Mouse (Mus musculus) adrenal gland, adult (tissue): ENCODE results near the gene Mettl7a1.
"Not testable (repeated sequence)": the region's sequence is repeated elsewhere in the genome, so short reads cannot be mapped to it uniquely, and the experiment has no call there.

Experiments
- DNase-seq, 2 experiments: peaks; one replicate each; pipeline ENCODE4 v3.0.0; 2022 to 2023; ENCODE audit warnings: low spot score in 1 of 2; ENCODE audit not compliant: inconsistent age in 2 of 2

The Mettl7a1 gene

DNA sequence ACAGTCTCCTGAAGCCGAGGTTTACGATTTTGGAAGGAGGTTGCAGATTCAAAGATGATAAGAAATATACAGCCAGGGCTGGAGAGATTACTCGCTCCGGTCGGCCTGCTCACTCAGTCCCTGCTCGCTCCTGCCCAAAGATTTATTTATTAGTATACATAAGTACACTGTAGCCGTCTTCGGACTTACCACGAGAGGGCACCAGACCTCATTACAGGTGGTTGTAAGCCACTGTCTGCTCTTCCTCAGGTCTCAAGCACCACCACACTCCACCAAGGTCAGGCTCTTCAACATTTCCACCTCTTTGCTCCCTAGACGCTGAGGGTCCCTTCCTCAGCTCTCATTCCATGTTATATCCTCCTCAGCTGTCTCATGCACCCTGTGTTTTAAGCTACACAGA lies 33.9 kb downstream of the Mettl7a1 start:
- DNase-seq = peak; percentile 55 to 78

DNA sequence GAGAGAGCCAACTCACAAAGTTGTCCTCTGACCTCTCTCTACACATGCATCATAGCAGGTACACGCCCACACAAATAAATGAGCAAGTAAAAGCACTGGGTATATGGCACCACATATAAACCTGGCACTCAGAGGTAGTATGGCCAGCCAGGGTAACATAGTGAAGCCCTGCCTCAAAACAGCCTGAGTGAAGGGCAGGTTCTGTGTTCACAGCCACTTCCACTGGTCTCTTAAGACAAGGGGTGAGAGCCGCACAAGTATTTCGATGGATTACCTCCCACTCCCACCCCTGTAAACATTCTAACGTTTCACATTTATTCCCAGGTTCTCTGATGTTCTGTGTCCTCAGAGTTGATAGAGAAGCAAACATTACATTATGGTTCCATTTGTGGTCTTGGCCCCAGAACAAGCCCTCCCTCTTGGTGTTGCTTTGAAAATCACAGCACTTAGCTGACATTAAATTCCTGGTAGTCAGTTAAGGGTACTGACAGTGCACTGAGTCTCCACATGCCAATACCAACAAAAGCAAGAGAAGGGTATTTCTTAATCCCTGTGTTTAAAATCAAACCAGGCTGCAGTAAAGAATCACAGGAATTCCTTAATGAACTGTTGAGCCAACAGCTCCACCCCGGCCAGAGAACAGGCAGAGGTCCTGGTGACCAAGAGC lies 37.5 kb downstream of the Mettl7a1 start:
- DNase-seq = not testable (repeated sequence)

- peak in 1 of 2 experiments; percentile 58 for DNase-seq
These were observed 41.5 kb downstream of the Mettl7a1 start for GRCm38 (mm10) chr15:100345484-100345883.

GRCm38 (mm10) chr15:100346761-100347160 lies 42.8 kb downstream of the Mettl7a1 start:
- DNase-seq = no peak

DNA sequence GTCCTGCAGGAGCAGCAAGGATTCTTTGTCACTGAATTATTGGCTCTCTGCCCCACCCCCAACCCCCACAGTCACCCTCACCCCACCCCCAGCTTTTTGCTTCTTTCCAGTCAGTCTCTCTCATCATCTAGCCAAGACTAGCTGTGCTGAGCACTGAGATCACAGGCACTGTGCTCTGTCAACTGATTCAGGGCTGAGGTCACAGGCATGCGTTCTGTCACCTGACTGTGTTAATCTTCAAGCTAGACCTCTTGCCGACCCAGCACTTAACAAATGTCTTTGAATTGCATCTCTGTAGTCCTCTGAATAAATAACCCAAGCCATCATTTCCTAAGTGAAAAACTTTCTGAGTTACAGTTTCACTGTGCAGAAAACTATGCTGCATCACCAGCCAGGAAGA lies 45.6 kb downstream of the Mettl7a1 start:
- DNase-seq = no peak

GRCm38 (mm10) chr15:100351501-100352060 lies 47.6 kb downstream of the Mettl7a1 start:
- no peak for DNase-seq

DNA sequence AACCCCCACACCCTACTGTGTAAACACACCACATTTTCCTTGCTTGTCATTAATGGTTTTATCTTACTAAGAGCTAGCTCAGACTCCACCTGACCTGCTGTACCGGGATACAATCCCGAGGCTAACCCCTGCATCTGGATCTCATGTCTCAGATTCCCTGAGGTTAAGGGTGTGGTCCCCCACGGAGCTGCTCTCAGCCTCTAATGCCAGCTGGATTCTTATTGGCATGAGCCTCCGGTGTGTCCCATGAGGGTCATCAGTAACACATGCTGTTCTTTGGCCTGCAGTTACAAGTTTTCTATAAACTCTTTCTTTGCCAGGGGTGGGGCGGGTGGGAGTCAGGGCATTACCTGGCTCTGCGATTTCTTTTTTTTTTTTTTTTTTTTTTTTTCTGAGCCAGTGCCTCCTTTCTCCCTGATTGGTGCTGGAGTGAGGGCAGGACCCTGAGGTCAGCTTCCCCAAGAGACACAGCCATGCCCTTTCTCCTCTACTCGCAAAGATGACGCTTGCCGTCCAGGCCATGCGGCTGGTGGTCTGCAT lies 48.8 kb downstream of the Mettl7a1 start, which contains the start of the genes Methig1 and Mettl7a2:
Gene Methig1, plus strand, starts transcription at position 439 of the 540 bp plus-strand sequence.
Gene Mettl7a2, plus strand, starts transcription at position 490 of the 540 bp plus-strand sequence.
- no peak for DNase-seq

DNA sequence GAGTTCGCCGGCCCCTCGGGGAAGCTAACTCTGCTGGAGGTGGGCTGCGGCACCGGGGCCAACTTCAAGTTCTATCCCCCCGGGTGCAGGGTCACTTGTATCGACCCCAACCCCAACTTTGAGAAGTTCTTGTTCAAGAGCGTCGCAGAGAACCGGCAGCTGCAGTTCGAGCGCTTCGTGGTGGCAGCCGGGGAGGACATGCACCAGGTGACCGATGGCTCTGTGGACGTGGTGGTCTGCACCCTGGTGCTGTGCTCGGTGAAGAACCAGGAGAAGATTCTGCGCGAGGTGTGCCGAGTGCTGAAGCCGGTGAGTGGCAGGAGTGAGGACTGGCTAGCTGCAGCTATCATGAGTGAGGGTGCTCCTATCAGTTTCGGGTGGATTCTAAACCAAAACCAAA lies 49.5 kb downstream of the Mettl7a1 start:
- not testable (repeated sequence) for DNase-seq

DNA sequence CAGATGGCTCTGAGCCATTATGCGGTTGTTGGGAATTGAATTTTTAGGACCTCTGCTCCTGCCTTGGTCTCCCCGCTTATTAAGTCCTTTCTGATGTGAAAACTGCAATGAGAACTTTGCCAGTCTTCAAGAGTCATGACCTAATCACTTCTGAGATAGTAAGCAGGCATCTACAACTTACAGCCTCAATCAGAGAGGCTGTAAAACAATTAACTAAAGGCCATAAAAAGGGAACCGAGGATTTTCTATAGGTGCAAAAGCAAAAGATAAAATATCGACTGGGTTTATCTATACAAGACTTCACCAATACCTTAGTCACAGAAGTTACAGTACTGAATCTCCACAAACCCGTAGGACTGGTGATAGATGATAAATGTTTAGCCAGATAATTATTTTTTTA lies 51.9 kb downstream of the Mettl7a1 start:
- no peak for DNase-seq

- DNase-seq = no peak
These were observed 60.3 kb downstream of the Mettl7a1 start, which contains the start of gene Higd1c for GRCm38 (mm10) chr15:100364242-100364641. Gene Higd1c, plus strand, starts transcription at chr15:100364542.

GRCm38 (mm10) chr15:100365967-100366366 lies 62.0 kb downstream of the Mettl7a1 start:
- not testable (repeated sequence) for DNase-seq

DNA sequence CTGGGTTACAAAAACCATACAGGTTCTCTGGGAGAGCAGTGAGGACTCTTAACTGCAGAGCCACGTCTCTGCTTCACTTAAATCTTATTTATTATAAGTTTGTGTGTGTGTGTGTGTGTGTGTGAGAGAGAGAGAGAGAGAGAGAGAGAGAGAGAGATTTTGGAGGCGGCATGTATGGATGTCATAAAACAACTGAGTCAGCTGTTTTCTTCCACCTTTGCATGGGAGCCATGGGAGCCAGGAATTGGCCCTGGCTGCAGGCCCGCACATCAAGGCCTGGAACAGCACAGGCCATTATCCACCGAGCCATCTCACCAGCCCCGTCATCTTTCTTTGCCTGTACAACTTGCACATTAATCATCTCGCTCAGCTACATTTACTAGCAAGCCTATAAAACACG lies 63.2 kb downstream of the Mettl7a1 start:
- DNase-seq = no peak

DNA sequence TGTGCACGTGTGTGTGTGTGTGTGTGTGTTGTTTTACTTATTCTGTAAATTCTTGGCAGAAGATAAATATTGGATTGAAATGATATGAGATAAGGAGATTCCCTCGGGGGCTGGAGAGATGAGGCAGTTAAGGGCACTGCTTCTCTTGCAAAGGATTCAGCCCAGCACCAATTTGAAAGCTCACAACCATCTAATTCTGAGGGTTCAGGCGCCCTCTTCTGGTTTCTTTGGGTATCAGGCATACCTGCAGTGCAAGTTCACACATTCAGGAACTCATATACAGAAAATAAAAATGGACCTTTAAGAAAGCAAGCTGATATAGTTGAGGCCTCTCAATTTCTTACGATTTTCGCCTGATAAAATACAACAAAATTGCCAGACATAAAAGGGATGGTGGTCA lies 71.1 kb downstream of the Mettl7a1 start:
- peak; percentile 56 to 83 for DNase-seq

- DNase-seq = peak in 1 of 2 experiments; percentile 59
These were observed 74.0 kb downstream of the Mettl7a1 start for GRCm38 (mm10) chr15:100377847-100378505.
